Mouse (Mus musculus): ENCODE data around the gene Chchd1. TPM values are rescaled to one million over a fixed set of nuclear protein-coding genes. Genes with fewer than 3 reads are reported as not detected.

The Chchd1 gene
- polyA plus RNA-seq, 1 experiment from 2014 or later: 253 TPM

DNA sequence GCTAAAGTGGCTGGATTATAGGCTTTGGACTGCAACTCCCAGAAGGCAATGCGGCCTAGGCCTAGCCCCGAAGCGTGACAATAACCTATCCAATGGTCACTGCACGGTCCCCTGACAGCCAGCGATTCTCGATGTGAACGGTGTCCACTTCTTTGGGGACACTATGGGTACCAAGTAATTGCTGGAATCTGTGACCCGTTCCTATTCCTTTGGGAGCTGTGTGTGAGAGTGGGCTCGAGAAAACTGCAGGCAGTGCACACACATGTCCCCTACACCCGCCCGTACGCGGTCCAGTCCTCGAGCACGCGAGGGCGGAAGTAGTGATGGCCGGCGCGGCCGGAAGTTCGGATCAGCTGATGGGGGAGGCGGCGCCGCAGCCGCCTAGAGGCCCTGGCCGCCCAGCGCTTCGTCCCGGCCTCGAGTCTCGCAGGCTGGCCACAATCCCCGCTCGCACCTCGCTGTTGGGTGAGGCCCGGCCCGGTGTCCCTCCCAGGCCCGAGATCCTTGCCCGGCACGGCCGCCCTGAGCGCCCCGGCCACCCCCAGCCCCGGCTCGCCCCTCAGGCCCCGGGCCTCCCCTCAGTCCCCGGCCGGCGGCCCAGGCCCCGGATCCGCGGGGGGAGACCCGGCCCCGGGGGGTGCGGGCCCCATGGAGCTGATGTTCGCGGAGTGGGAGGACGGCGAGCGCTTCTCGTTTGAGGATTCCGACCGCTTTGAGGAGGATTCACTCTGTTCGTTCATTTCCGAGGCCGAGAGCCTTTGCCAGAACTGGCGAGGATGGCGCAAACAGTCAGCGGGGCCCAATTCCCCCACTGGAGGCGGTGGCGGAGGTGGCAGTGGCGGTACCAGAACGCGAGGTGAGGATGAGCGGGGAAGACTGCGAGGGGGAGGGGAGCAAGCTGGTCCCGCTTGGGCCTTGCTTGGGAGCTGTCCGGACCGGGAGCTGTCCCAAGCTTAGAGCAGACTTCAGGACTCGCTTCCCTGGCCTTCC, 4.7 kb downstream of the Chchd1 start, which contains the start of gene Zswim8:
Zswim8 (plus strand) TSS at position 352 of the 990 bp plus-strand sequence.
- no peaks in the 10 kb centered on the region for H3K9me3 ChIP-seq
- no peaks in the 10 kb centered on the region for H3K27me3 ChIP-seq
- peak within 1 kb of the TSS; percentile 99 for H3K9ac ChIP-seq (replicated peaks)
- H3K36me3 ChIP-seq: peaks cover 41% of the 10 kb centered on the region
- peaks cover 21% of the 10 kb centered on the region for H3K4me1 ChIP-seq
- H3K4me3 ChIP-seq: peak within 1 kb of the TSS; percentile 97
- under 1% methylated on average over 73 of the region's 80 CpGs for WGBS
- ATAC-seq (ENCODE audit: low FRiP score, low read depth): peak; percentile 90
- H3K27ac ChIP-seq (replicated peaks): peak within 1 kb of the TSS; percentile 80
- peak within 1 kb of the TSS; percentile 85 for H3K4me2 ChIP-seq (replicated peaks)

DNA sequence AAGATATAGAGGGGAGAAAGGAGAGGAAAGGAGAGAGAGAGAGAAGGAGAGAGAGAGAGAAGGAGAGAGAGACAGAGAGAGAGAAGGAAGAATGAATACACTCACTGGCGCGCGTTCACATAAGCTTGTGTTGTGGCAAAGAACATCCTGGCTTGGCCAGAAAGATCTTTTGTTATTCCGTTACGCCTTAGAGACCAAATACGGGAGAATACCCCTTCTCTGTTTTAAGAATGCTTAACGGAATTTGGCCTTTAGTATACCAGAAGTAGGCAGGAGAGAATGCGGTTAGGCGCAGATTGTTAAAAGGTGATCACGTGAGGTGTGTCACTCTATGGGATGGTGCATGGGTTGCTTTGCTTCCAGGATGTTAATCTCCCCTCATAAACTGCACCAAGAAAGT, 5.4 kb downstream of the Chchd1 start:
- Histone ChIP-seq H3K27me3 (no peaks in the 10 kb centered on the region), H3K4me1 (peaks cover 21% of the 10 kb centered on the region), H3K36me3 (peaks cover 48% of the 10 kb centered on the region), H3K4me2 (replicated peaks) (peak overlapping the region; percentile 85), H3K4me3 (peak overlapping the region; percentile 97), H3K27ac (replicated peaks) (peak overlapping the region; percentile 80), H3K9ac (replicated peaks) (peak overlapping the region; percentile 99), H3K9me3 (no peaks in the 10 kb centered on the region)
- WGBS: 11% methylated on average over 10 of the region's 10 CpGs
- ATAC-seq (ENCODE audit: low FRiP score, low read depth): no peak

GRCm38 (mm10) chr14:20713832-20714231, 11.0 kb downstream of the Chchd1 start:
- 78% methylated on average over 11 of the region's 11 CpGs for WGBS
- Histone ChIP-seq H3K4me1 (peaks cover 9% of the 10 kb centered on the region), H3K9ac (replicated peaks) (no peak overlapping the region), H3K4me2 (replicated peaks) (no peak overlapping the region), H3K27me3 (no peaks in the 10 kb centered on the region), H3K36me3 (peaks cover 89% of the 10 kb centered on the region), H3K27ac (replicated peaks) (no peak overlapping the region), H3K9me3 (no peaks in the 10 kb centered on the region), H3K4me3 (no peak overlapping the region)
- no peak for ATAC-seq (ENCODE audit: low FRiP score, low read depth)

GRCm38 (mm10) chr14:20718443-20718842, 15.6 kb downstream of the Chchd1 start:
- no peak overlapping the region for H3K27ac ChIP-seq (replicated peaks)
- no peaks in the 10 kb centered on the region for H3K9me3 ChIP-seq
- ATAC-seq (ENCODE audit: low FRiP score, low read depth): no peak
- H3K27me3 ChIP-seq: no peaks in the 10 kb centered on the region
- no peaks in the 10 kb centered on the region for H3K4me1 ChIP-seq
- H3K4me2 ChIP-seq (replicated peaks): no peak overlapping the region
- 92% methylated on average over 10 of the region's 10 CpGs for WGBS
- H3K4me3 ChIP-seq: no peak overlapping the region
- H3K9ac ChIP-seq (replicated peaks): no peak overlapping the region
- H3K36me3 ChIP-seq: peaks cover 97% of the 10 kb centered on the region

DNA sequence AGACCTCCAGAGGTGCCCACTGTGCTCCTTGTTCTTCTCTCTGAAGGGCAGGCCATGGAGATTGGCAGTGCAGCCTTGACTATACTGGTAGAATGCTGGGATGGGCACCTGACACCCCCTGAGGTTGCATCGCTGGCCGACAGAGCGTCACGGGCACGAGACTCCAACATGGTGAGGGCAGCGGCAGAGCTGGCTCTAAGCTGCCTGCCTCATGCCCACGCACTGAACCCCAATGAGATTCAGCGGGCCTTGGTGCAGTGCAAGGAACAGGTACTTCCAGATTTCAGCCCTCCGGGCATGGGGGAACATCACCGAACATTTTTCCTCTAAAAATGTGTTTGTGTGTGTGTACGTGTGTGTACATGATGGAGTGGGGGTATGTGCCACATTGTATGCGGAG, 17.0 kb downstream of the Chchd1 start:
- Histone ChIP-seq H3K9me3 (no peaks in the 10 kb centered on the region), H3K4me2 (replicated peaks) (no peak overlapping the region), H3K9ac (replicated peaks) (no peak overlapping the region), H3K27me3 (no peaks in the 10 kb centered on the region), H3K4me1 (no peaks in the 10 kb centered on the region), H3K27ac (replicated peaks) (no peak overlapping the region), H3K36me3 (peaks cover 97% of the 10 kb centered on the region), H3K4me3 (no peak overlapping the region)
- 92% methylated on average over 12 of the region's 12 CpGs for WGBS
- no peak for ATAC-seq (ENCODE audit: low FRiP score, low read depth)

DNA sequence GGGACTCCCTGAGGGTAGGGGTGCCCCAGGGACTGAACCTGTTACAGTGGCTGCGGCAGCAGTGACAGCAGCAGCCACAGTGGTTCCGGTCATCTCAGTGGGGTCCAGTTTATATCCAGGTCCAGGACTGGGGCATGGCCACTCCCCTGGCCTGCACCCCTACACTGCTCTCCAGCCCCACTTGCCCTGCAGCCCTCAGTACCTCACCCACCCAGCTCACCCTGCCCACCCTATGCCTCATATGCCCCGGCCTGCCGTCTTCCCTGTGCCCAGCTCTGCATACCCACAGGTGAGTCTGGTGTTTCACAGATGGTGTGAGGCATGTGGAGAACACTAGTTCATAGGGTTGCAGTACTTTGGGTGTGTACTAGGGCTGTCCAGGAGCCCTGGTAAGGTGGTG, 18.6 kb downstream of the Chchd1 start:
- ATAC-seq (ENCODE audit: low FRiP score, low read depth): no peak
- Histone ChIP-seq H3K4me2 (replicated peaks) (no peak overlapping the region), H3K36me3 (peaks cover 95% of the 10 kb centered on the region), H3K27ac (replicated peaks) (no peak overlapping the region), H3K4me1 (no peaks in the 10 kb centered on the region), H3K27me3 (no peaks in the 10 kb centered on the region), H3K9ac (replicated peaks) (no peak overlapping the region), H3K4me3 (no peak overlapping the region), H3K9me3 (no peaks in the 10 kb centered on the region)
- WGBS: 90% methylated on average over 4 of the region's 4 CpGs

GRCm38 (mm10) chr14:20723006-20723405, 20.2 kb downstream of the Chchd1 start:
- Histone ChIP-seq H3K9ac (replicated peaks) (no peak overlapping the region), H3K36me3 (peaks cover 94% of the 10 kb centered on the region)

GRCm38 (mm10) chr14:20724043-20724442, 21.2 kb downstream of the Chchd1 start:
- H3K27me3 ChIP-seq: no peaks in the 10 kb centered on the region
- H3K36me3 ChIP-seq: peaks cover 94% of the 10 kb centered on the region
- H3K27ac ChIP-seq (replicated peaks): no peak overlapping the region
- no peaks in the 10 kb centered on the region for H3K4me1 ChIP-seq
- H3K4me2 ChIP-seq (replicated peaks): no peak overlapping the region
- 41% methylated on average over 5 of the region's 5 CpGs for WGBS
- no peak for ATAC-seq (ENCODE audit: low FRiP score, low read depth)
- no peaks in the 10 kb centered on the region for H3K9me3 ChIP-seq
- H3K4me3 ChIP-seq: no peak overlapping the region
- no peak overlapping the region for H3K9ac ChIP-seq (replicated peaks)

More at GRCm38 (mm10) chr14:20723006-20723405, 20.2 kb downstream of the Chchd1 start:
- no peak for ATAC-seq (ENCODE audit: low FRiP score, low read depth)
- 96% methylated on average over 12 of the region's 12 CpGs for WGBS
- Histone ChIP-seq H3K27ac (replicated peaks) (no peak overlapping the region), H3K4me1 (no peaks in the 10 kb centered on the region), H3K9me3 (no peaks in the 10 kb centered on the region), H3K4me2 (replicated peaks) (no peak overlapping the region), H3K27me3 (no peaks in the 10 kb centered on the region), H3K4me3 (no peak overlapping the region)

GRCm38 (mm10) chr14:20725660-20726339, 23.0 kb downstream of the Chchd1 start:
- no peak overlapping the region for H3K4me3 ChIP-seq
- no peak for ATAC-seq (ENCODE audit: low FRiP score, low read depth)
- H3K9me3 ChIP-seq: no peaks in the 10 kb centered on the region
- H3K4me2 ChIP-seq (replicated peaks): no peak overlapping the region
- H3K27ac ChIP-seq (replicated peaks): no peak overlapping the region
- no peaks in the 10 kb centered on the region for H3K27me3 ChIP-seq
- H3K4me1 ChIP-seq: no peaks in the 10 kb centered on the region
- H3K36me3 ChIP-seq: peaks cover 95% of the 10 kb centered on the region
- WGBS: 86% methylated on average over 6 of the region's 6 CpGs
- H3K9ac ChIP-seq (replicated peaks): no peak overlapping the region

GRCm38 (mm10) chr14:20729871-20730270, 27.1 kb downstream of the Chchd1 start:
- H3K4me1 ChIP-seq: peaks cover 9% of the 10 kb centered on the region
- ATAC-seq (ENCODE audit: low FRiP score, low read depth): no peak
- no peak overlapping the region for H3K9ac ChIP-seq (replicated peaks)
- no peaks in the 10 kb centered on the region for H3K27me3 ChIP-seq
- no peak overlapping the region for H3K27ac ChIP-seq (replicated peaks)
- WGBS: 92% methylated on average over 9 of the region's 9 CpGs
- no peaks in the 10 kb centered on the region for H3K9me3 ChIP-seq
- H3K4me3 ChIP-seq: no peak overlapping the region
- H3K4me2 ChIP-seq (replicated peaks): no peak overlapping the region
- peaks cover 63% of the 10 kb centered on the region for H3K36me3 ChIP-seq

- WGBS: 93% methylated on average over 9 of the region's 9 CpGs
- H3K4me2 ChIP-seq (replicated peaks): no peak overlapping the region
- peaks cover 12% of the 10 kb centered on the region for H3K4me1 ChIP-seq
- peaks cover 55% of the 10 kb centered on the region for H3K36me3 ChIP-seq
- H3K4me3 ChIP-seq: no peak overlapping the region
- no peak overlapping the region for H3K27ac ChIP-seq (replicated peaks)
- no peak for ATAC-seq (ENCODE audit: low FRiP score, low read depth)
- no peaks in the 10 kb centered on the region for H3K9me3 ChIP-seq
- no peak overlapping the region for H3K9ac ChIP-seq (replicated peaks)
- no peaks in the 10 kb centered on the region for H3K27me3 ChIP-seq
Measured at GRCm38 (mm10) chr14:20730853-20731602, 28.2 kb downstream of the Chchd1 start.
